Mouse (Mus musculus): ENCODE measurements at regions not wholly inside any gene's neighbourhood (a gene's known extent, or its start where the extent isn't known, plus 50 kb on each side); places are given as distances from the start of the nearest gene placed in this dataset.

- DNase-seq (ENCODE audit: low spot score in 2 of 2): no peak
These were observed 236.7 kb downstream of the Rplp1 start for GRCm38 (mm10) chr9:61677603-61678002.

DNA sequence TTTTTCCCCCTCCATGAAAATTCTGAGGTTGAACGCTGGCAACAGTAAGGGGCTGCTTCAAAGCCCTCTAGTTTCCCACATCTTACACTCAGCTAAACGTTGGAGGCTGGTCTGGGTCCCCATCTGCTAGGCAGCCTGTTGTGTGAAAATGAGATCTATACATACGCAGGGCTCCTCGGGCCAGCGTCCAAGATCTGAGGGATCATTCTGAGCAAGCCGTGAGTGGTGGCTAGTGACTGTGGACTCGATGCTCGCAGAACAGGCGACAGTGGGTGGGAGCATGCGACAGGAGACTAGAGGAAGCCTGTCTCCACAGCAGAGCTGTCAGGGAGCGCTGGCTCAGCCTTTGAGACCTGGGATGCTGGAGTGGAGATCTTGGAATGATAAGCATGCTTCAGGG is 237.3 kb downstream of the Rplp1 start:
- DNase-seq (ENCODE audit: low spot score in 2 of 2): no peak

- no peak for DNase-seq (ENCODE audit: low spot score in 2 of 2)
These were observed 239.0 kb downstream of the Rplp1 start for GRCm38 (mm10) chr9:61675366-61675765.

DNA sequence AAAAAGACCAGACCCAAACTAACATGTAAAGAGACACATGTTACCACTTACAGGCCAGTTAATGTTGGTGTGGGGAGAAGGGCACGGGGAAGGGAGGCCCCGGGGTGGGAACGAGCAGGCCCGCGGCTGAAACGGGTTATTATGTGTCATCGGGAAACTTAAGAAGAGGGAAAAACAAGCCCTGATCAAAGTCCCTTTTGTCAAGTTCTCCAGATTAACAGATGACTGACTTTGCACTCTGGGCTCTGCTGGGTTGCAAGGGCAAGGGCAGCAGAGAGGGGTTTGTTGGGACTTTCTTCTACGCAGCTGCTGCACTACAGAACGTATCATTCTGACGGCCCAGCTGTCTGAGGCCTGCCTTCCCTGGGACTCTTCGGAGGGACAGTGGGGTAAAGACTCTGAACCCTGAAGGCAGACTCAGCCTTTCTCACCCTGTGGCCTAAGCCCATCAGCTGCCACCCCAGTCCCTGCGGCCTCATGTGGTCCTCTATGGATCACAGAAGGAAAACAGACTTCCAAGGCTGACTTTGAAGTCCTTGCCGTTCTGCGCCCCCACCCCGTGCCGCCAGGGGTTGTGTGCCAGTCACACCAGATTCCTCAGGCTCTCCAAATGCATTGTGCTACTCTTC is 240.7 kb downstream of the Rplp1 start:
- DNase-seq (ENCODE audit: low spot score in 2 of 2): no peak

DNA sequence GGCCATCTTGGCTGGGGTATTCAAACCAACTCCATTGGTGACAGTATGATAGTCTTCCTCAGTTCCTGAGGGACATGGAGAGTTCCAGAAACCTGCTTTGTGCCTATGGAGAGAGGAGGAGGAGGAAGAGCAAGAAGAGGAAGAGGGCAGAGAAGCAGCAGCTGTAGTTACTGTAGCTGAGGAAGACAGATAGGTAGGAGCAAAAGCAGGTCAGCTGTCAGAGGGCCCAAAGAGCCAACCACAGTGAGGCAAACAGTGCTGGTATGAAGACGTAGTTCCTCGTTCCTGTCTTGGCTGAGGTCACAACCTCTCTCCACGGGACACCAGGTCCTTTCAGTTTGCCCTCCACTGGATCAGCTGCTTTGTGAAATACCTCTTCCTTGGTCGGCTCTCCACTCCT is 243.4 kb downstream of the Rplp1 start:
- DNase-seq (ENCODE audit: low spot score in 2 of 2): no peak

DNA sequence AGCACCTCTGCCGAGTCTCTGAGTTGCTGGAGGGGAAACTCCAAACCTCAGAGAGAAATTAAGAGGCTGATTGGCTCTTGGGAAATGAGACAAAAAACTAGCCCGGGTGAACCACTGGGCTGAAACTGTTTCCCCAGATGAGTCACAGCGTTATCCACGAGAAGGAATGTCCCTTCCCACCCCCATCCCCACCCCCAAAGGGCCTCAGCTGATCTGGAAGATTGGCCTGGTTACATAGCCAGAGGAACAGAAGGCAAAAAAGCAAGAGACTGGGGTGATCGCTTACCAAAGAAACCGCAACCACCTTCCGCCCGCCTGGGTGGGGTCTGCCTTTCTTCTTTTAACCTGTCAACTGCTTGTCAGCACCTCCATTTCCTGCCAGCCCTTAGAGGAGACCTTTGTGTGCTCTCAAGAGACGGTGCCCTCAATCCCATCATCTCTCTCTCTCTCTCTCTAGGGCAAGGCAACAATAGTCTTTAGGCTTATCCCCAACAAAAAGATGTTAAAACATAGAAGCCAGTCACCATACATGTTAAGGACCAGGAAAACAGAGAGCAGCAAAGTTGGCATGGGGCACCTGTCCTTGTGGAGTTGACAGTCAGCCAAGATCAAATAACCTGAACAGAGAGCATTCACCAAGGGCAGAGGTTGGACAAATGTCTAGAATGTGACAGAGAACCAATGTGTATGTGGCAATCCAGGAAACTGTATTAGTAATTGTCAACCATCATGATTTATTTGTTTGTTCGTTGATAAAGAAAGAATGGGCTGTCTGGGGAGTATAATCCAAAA is 244.4 kb downstream of the Rplp1 start:
- DNase-seq (ENCODE audit: low spot score in 2 of 2): no peak

DNA sequence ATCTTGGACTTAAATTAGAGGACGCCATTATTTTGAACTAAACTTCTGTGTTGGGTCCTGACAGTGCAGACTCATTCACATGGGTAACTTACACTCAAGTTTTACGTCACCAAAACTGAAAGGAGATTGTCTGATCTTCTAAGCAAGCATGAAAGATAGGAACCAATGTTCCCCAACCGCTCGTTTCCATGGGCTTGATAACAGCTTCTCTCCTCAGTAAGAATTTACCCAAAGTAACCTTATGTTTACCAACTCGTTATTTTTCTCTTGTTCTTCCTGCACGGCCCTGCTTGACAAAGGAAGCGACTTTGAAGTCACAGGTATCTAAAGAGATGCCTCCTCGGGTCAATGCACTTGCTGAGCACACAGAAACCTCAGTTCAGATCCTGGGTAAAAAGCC is 245.6 kb downstream of the Rplp1 start:
- no peak for DNase-seq (ENCODE audit: low spot score in 2 of 2)

GRCm38 (mm10) chr9:61668157-61668697 is 246.1 kb downstream of the Rplp1 start:
- no peak for DNase-seq (ENCODE audit: low spot score in 2 of 2)

GRCm38 (mm10) chr9:61667453-61668074 is 246.8 kb downstream of the Rplp1 start:
- no peak for DNase-seq (ENCODE audit: low spot score in 2 of 2)

- DNase-seq (ENCODE audit: low spot score in 2 of 2): no peak
These were observed 247.5 kb downstream of the Rplp1 start for GRCm38 (mm10) chr9:61666761-61667332.

GRCm38 (mm10) chr9:61666118-61666517 is 248.2 kb downstream of the Rplp1 start:
- no peak for DNase-seq (ENCODE audit: low spot score in 2 of 2)

- DNase-seq (ENCODE audit: low spot score in 2 of 2): no peak
These were observed 249.1 kb downstream of the Rplp1 start for GRCm38 (mm10) chr9:61665254-61665653.

GRCm38 (mm10) chr9:61664000-61664622 is 250.2 kb downstream of the Rplp1 start:
- no peak for DNase-seq (ENCODE audit: low spot score in 2 of 2)

- DNase-seq (ENCODE audit: low spot score in 2 of 2): no peak
These were observed 252.0 kb downstream of the Rplp1 start for GRCm38 (mm10) chr9:61662055-61663028.

DNA sequence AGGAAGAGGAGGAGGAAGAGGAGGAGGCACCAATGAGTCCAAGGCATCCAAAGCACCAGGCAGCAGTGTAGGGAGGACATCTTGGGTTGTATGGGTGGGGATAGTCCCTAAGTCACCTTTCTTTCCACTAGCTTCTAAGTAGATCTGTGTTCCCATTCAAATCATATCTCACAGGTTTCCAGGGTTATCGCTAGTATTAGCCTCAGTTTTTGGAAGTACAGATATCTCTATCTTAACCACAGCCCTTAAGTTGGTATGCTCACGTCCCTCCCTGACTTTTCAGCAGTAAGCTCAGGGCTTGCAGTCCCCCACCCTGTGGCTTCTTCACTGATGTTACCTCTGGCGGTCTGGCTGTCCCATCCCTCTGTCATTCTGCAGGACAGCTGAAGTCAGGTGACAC is 254.2 kb downstream of the Rplp1 start:
- DNase-seq (ENCODE audit: low spot score in 2 of 2): no peak

- DNase-seq (ENCODE audit: low spot score in 2 of 2): no peak
These were observed 256.3 kb downstream of the Rplp1 start for GRCm38 (mm10) chr9:61657996-61658395.

DNA sequence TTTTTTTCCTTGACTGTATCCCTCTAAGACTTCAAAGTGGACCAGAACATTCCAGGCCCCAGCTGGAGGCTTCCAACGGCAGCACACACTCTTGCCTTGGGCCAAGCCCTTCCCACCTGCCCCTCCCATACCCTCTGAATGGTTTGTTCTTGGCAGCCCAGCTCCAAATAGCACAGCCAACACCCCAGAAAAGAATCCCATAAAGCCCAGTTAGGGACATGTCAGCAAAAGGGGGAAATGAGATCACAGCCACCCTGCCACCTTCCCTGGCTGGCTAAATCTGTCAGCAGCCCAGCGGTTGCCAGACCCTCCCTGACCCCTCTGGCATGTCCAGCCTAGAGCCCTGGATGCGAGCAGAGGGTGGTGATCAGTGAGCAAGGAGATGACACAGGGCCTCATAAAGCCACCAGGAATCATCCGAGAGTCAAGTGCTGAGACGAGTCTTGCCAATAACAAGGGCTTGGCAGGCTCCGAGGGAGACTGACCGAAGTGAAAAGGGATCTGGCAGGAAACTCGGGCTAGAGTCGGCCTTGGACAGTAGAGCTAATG is 258.8 kb downstream of the Rplp1 start:
- peak; percentile 88 to 94 for DNase-seq (ENCODE audit: low spot score in 2 of 2)

DNA sequence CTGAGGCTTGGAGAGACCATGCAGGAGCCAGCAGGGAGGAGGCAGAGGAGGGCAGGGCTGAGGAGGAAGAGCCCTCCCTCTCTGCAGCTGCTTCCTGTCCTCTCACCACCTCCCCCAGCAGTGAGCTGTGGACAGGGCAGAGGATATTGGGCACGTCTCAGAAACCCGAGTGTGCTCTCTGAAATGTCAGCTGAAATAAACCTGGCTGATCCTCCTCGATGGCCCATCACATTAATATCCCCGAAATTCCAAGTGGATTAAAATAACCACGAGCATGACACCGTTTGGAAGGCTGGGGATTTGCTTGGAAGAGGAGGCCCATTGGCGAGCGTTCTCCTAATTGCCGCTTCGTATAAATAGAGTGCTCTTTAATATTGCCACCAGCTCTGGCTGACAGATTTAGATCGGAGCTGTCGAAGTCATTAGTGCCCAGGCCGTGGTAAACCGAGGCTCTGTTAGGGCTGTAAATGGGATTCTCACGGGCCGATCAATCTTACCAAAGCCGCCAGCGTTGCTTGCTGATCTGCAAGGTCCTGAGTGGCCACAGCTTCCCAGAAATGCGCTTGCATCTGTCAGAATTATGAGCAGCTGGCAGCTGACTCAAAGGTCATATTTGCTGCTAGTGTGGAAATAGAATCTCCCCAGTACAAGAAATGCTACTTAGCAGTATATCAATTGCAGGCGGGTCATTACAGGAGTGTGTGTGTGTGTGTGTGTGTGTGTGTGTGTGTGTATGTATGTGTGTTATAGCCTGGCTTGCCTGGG is 268.5 kb downstream of the Rplp1 start:
- peak; percentile 72 to 80 for DNase-seq (ENCODE audit: low spot score in 2 of 2)

DNA sequence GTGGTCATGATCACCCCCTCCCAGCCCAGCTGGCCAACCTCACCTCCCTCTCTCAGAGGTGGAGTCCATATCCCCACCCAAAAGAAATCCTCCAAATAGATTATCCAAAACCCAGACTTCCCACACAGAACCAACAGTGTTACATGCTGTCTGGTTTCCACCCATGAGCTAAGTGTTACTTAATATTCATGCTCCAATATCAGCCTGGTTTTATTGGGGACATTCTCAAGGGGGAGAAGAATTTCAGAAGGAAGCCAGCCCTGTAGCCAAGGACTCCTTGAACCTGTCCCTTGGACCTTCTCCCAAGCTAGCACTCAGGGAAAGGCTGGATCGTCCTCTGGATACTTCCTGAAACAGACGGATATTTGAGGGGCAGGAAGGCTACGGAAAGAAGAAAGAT is 268.6 kb downstream of the Tle3 start:
- no peak for DNase-seq (ENCODE audit: low spot score in 2 of 2)

Measured in gastrocnemius, adult 8-10 months (tissue).